In genomic region chr10:77771225-77771624, GRCm38 (mm10) we compare ENCODE assay signal across 26 mouse cellular contexts. TPM values are rescaled to one million over a fixed set of nuclear protein-coding genes. Genes with fewer than 3 reads are reported as not detected.
"Had no signal": no experiment of that assay in that cellular context is flagged by ENCODE, and none has a peak within 500 bp of the region (broad histone marks: within the 10 kb centered on the region; RNA-seq: fewer than 3 reads in every experiment).

TSS of gene Gm3238 (minus strand) at chr10:77771325.

RNA-seq across cellular contexts. Expression of gene Gm3238, which starts in this region (rescaled TPM):
- polyA plus RNA-seq: heart, embryonic 11.5 days; heart, embryonic 12.5 days; heart, embryonic 13.5 days; heart, embryonic 14.5 days; heart, embryonic 15.5 days; heart, embryonic 16.5 days; heart, postnatal 0 days; hindbrain, embryonic 10.5 days; hindbrain, embryonic 11.5 days; hindbrain, embryonic 12.5 days; hindbrain, embryonic 13.5 days; hindbrain, embryonic 14.5 days; hindbrain, embryonic 15.5 days; hindbrain, embryonic 16.5 days; hindbrain, postnatal 0 days; inflammation-experienced regulatory T-cells, adult 6 months; intestine, embryonic 14.5 days; intestine, embryonic 15.5 days; intestine, embryonic 16.5 days; intestine, postnatal 0 days; kidney, adult 2 months; kidney, embryonic 14.5 days; kidney, embryonic 15.5 days; kidney, embryonic 16.5 days; kidney, postnatal 0 days; large intestine, adult 2 months had no signal
